Mouse (Mus musculus): ENCODE measurements around the gene Olfr1297.

The Olfr1297 gene

DNA sequence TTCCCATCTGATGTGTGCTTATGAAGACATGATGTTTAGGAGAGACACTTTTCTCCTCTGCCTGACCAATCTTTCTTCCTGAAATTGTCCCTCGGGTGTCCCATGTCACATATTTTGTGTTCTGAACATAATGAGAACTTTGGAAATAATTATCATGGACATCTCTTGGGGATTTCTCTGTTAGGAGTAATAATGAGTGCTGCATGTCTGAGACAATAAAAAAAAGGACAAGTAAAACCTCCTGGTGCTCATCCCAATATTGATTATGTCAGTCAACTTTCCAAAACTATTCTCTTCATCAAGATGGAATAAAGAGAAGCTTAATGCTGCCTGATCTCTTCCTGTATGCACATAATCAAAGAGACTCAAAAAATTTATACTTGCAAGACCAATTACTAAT, at the start of gene Olfr1297:
Gene Olfr1297 (minus strand): TSS at position 101 of the 400 bp plus-strand sequence.
- no peak for DNase-seq

GRCm38 (mm10) chr2:111661119-111661518, 34.8 kb upstream of the Olfr1297 start, which contains the start of gene Olfr1299:
TSS of gene Olfr1299 (plus strand) at chr2:111661419.
- DNase-seq = no peak

- DNase-seq = no peak
These were observed 22.8 kb upstream of the Olfr1297 start, which contains the start of gene Olfr1298 for GRCm38 (mm10) chr2:111649101-111649500. TSS of gene Olfr1298 (minus strand) at chr2:111649201.

DNA sequence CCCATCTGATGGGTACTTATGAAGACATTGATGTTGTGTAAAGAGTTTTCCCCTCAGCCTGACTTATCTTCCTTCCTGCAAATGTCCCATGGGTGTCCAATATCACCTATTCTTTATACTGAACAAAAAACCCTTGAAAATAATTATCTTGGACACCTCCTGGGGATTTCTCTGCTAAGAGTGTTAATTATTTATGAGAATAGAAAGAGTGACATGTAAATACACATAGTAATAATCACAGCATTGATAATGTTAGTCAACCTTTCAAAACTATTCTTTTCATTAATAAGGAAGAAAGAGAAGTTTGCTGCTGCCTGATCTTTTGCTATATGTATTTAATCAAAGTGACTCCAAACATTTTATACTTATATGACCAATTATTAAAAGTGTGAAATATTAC, 56.7 kb downstream of the Olfr1297 start, which contains the start of gene Olfr1295:
Gene Olfr1295 (minus strand): TSS at position 101 of the 400 bp plus-strand sequence.
- DNase-seq = no peak
